Mouse (Mus musculus) CH12.LX (cell line): ENCODE data around the gene Cdk9. TPM values are rescaled to one million over a fixed set of nuclear protein-coding genes. Genes with fewer than 3 reads are reported as not detected.

Source experiments
- DNase-seq: peaks from one replicate; pipeline ENCODE4 v3.0.0-alpha.2; 2013; ENCODE audit errors: extremely low read depth
- H3K27ac ChIP-seq: 2 replicates; pipeline ENCODE4 v1.5.1; 2012; ENCODE audit warnings: low read depth, mild to moderate bottlenecking, control low read depth, moderate library complexity; ENCODE audit not compliant: insufficient read depth
- H3K27me3 ChIP-seq: replicated peaks from 2 replicates; pipeline ENCODE3; 2012; ENCODE audit warnings: inconsistent platforms
- H3K36me3 ChIP-seq, 2 experiments: replicated peaks in 1 of 2; 2 replicates each; pipeline versions ENCODE3 to v1.6.1; 2012; ENCODE audit warnings: inconsistent platforms in 1 of 2, low read length in 1 of 2, mild to moderate bottlenecking in 1 of 2, mixed read lengths in 1 of 2, moderate library complexity in 1 of 2; ENCODE audit not compliant: control insufficient read depth in 1 of 2, insufficient read depth in 1 of 2
- H3K4me1 ChIP-seq, 2 experiments: 2 replicates each; pipeline ENCODE4 v1.6.1; 2012; ENCODE audit warnings: inconsistent platforms in 1 of 2, moderate library complexity in 1 of 2; ENCODE audit not compliant: insufficient read depth in 2 of 2, control insufficient read depth in 1 of 2
- H3K4me2 ChIP-seq: 2 replicates; pipeline ENCODE4 v1.6.1; 2012; ENCODE audit warnings: low read depth, mild to moderate bottlenecking, control low read depth; ENCODE audit not compliant: poor library complexity, insufficient read depth, severe bottlenecking
- H3K4me3 ChIP-seq, 3 experiments: fragments of 150-350 bp in 1 of 3; sonication (generic) in 1 of 3; replicated peaks in 1 of 3; 2 replicates each; pipeline versions ENCODE3 to v1.5.1; 2011 to 2012; ENCODE audit warnings: low read depth in 2 of 3, low read length in 2 of 3, mild to moderate bottlenecking in 2 of 3, moderate library complexity in 2 of 3, control low read depth in 1 of 3, improper control_type of control experiment in 1 of 3, inconsistent platforms in 1 of 3, mixed read lengths in 1 of 3; ENCODE audit not compliant: poor library complexity in 1 of 3
- H3K79me2 ChIP-seq: replicated peaks from 2 replicates; pipeline ENCODE4 v1.6.1; 2012; ENCODE audit warnings: mild to moderate bottlenecking, moderate library complexity; ENCODE audit not compliant: control insufficient read depth, poor library complexity, insufficient read depth, severe bottlenecking; ENCODE audit errors: extremely low read depth
- H3K9ac ChIP-seq: 2 replicates; pipeline ENCODE4 v1.6.1; 2012; ENCODE audit warnings: low read depth, mild to moderate bottlenecking, control low read depth, moderate library complexity; ENCODE audit not compliant: insufficient read depth
- H3K9me3 ChIP-seq: replicated peaks from 2 replicates; pipeline ENCODE3; 2012; ENCODE audit warnings: low read length, inconsistent platforms, mixed read lengths
- CTCF ChIP-seq, 2 experiments: IDR thresholded peaks in 1 of 2; conservative IDR thresholded peaks in 1 of 2; 2 replicates each; pipeline ENCODE4 v1.5.1; 2011 to 2012; ENCODE audit warnings: low read depth in 2 of 2, low read length in 2 of 2, improper control_type of control experiment in 1 of 2, inconsistent platforms in 1 of 2, mild to moderate bottlenecking in 1 of 2, moderate library complexity in 1 of 2
- ELF1 ChIP-seq: IDR thresholded peaks from 2 replicates; pipeline ENCODE4 v1.6.1; 2014; ENCODE audit warnings: low read depth, mild to moderate bottlenecking, inconsistent platforms, low read length, improper control_type of control experiment
- JUND ChIP-seq: conservative IDR thresholded peaks from 2 replicates; pipeline ENCODE4 v1.6.1; 2011; ENCODE audit warnings: low read depth, low read length, improper control_type of control experiment
- MEF2A ChIP-seq: IDR thresholded peaks from 2 replicates; pipeline ENCODE4 v1.6.1; 2014; ENCODE audit warnings: low read depth, mild to moderate bottlenecking, inconsistent platforms, low read length, improper control_type of control experiment, borderline replicate concordance
- NRF1 ChIP-seq: IDR thresholded peaks from 2 replicates; pipeline ENCODE4 v1.6.1; 2014; ENCODE audit warnings: low read depth, mild to moderate bottlenecking, inconsistent platforms, low read length, improper control_type of control experiment, moderate library complexity
- POLR2A ChIP-seq: IDR thresholded peaks from 2 replicates; pipeline ENCODE4 v1.6.1; 2011; ENCODE audit warnings: low read depth, mild to moderate bottlenecking, improper control_type of control experiment, low read length
- POLR2AphosphoS2 ChIP-seq: IDR thresholded peaks from 2 replicates; pipeline ENCODE4 v1.6.1; 2011; ENCODE audit warnings: low read depth, low read length, improper control_type of control experiment
- RCOR1 ChIP-seq: conservative IDR thresholded peaks from 2 replicates; pipeline ENCODE4 v1.6.1; 2012; ENCODE audit warnings: low read depth, mild to moderate bottlenecking, inconsistent platforms, low read length, improper control_type of control experiment
- UBTF ChIP-seq: IDR thresholded peaks from 2 replicates; pipeline ENCODE4 v1.6.1; 2012; ENCODE audit warnings: low read depth, mild to moderate bottlenecking, inconsistent platforms, low read length, improper control_type of control experiment, moderate library complexity
- USF2 ChIP-seq: conservative IDR thresholded peaks from 2 replicates; pipeline ENCODE4 v1.6.1; 2011; ENCODE audit warnings: low read depth, low read length, improper control_type of control experiment
- ZNF384 ChIP-seq: IDR thresholded peaks from 2 replicates; pipeline ENCODE4 v1.6.1; 2012; ENCODE audit warnings: low read depth, low read length, improper control_type of control experiment, inconsistent platforms
- dilution Hi-C: fragments of 300-500 bp; cut with MboI; formaldehyde crosslinking; loops from 2 replicates; pipeline ENCODE4 v1.14.3; 2020; ENCODE audit warnings: low sequenced_read_pairs; ENCODE audit not compliant: extremely low pct_unique_long_range_greater_than_20kb, extremely low pct_ligation_motif_present
- in situ Hi-C: fragments of 300-500 bp; cut with MboI; formaldehyde crosslinking; loops from 3 replicates; pipeline ENCODE4 v1.14.3; 2019; ENCODE audit warnings: low sequenced_read_pairs, low pct_ligation_motif_present, low pct_unique_long_range_greater_than_20kb, mixed read lengths
- polyA plus RNA-seq: library from polyadenylated mRNA; unstranded; fragments of >175 nt; gene quantifications from 2 replicates; pipeline ENCODE4 v1.2.1, GENCODE M21; 2012; ENCODE audit warnings: low read depth; ENCODE audit not compliant: insufficient read length
- total RNA-seq, 2 experiments: library from RNA; depleted of rRNA; stranded (reverse); fragments of 300-350 nt in 1 of 2; fragments of >200 nt in 1 of 2; gene quantifications; 2 replicates each; pipeline ENCODE4 v1.2.3; 2012 to 2014

The Cdk9 gene
- total and polyA plus RNA-seq, 3 experiments, result 41.7 to 136 (median 73.7) TPM

DNA sequence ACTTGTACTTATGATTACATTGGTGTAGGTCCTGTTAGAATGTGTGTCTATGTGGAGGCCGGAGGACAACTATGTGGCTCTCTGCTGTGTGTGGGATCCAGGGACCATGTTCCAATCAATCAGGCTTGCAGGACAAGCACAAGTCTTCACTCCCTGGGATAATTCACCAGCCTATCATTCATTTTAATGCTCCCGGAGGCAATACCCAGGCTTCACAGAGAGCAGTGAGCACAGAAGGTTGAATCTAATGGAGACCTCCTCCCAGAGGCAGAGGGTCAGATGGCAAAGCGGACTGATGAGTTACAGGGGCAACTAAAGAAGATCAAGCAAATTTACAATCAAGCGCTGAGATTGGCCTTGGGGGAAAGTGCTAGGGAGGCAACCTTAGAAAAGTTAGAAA is 16.7 kb upstream of the Cdk9 start (continued):
- no peak for TF ChIP-seq MEF2A
- no peak for TF ChIP-seq UBTF

DNA sequence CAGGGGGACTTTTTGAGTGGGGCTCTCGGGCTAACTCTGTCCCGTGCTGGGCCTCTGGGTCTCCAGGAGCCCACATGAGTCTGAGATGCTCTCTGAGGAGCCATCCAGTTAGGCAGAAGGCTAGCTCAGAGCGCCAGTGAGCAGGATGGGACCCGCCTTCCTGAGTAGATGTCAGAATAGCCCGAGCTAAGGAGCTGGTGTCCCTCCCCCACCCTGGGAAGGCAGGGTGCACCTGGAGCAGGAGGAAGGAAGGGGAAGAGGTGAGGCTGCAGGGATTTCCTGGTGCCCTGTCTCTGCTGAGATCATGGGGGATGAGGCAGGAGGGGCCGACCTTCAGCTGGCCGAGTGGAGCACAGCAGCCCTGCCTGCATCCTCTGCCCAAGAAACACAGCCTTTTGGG is 15.6 kb upstream of the Cdk9 start:
- peaks cover 31 to 86% of the 10 kb centered on the region in 2 experiments for H3K36me3 ChIP-seq

DNA sequence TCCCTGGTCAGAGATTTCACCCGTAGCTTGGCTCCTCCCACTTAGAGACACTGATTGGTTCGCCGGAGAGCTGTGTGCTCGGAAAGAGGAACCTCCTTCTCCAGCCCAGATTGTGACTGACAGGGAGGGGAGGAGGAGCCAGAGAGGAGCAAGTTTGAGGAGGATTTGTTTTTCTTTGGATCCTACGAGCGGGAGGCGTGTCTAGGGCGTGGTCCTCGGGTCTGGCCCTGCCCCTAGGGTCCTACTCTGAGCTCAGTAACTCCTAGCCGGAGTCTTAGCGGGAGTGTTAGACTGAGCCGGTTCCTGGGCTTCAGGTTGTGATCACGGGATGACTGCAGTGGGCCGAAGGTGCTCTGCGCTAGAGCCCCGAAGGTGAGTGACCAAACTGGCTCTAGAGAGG is 14.6 kb upstream of the Cdk9 start:
- Histone ChIP-seq H3K9me3 (peaks cover 4% of the 10 kb centered on the region), H3K4me2 (peak overlapping the region; percentile 27), H3K4me1 (peaks cover 18 to 74% of the 10 kb centered on the region in 2 experiments), H3K9ac (peak overlapping the region; percentile 9; the same call in 1 of the 2 replicates), H3K36me3 (peaks cover 31 to 83% of the 10 kb centered on the region in 2 experiments), H3K79me2 (peaks cover 15% of the 10 kb centered on the region), H3K27ac (no peak overlapping the region), H3K4me3 (peak overlapping the region in 1 of 3 experiments; percentile 10), H3K27me3 (no peaks in the 10 kb centered on the region)
- DNase-seq, result peak; percentile 98
- TF ChIP-seq POLR2A (peak; percentile 33; the same call in 1 of the 2 replicates), POLR2AphosphoS2 (no peak), NRF1 (no peak), ELF1 (0 out of 2 replicates have a peak, but pooled peaks have one; percentile 31)
- in situ Hi-C loops, result no loop called here
- dilution Hi-C loops, result no loop called here

More for the DNA sequence above, 15.6 kb upstream of the Cdk9 start:
- Histone ChIP-seq H3K9me3 (peaks cover 4% of the 10 kb centered on the region), H3K27ac (no peak overlapping the region), H3K27me3 (no peaks in the 10 kb centered on the region), H3K4me2 (no peak overlapping the region), H3K4me3 (no peak overlapping the region), H3K4me1 (peaks cover 8 to 66% of the 10 kb centered on the region in 2 experiments), H3K9ac (no peak overlapping the region), H3K79me2 (peaks cover 6% of the 10 kb centered on the region)
- DNase-seq, result no peak
- no peak for TF ChIP-seq RCOR1
- TF ChIP-seq CTCF (conservative IDR thresholded peaks at IDR 0.05 in 1 of 2, IDR thresholded peaks at IDR 0.05 in 1 of 2; ENCODE audit: low read depth in 2 of 2, low read length in 2 of 2), result no peak
- no peak for TF ChIP-seq JUND
- no peak for TF ChIP-seq ZNF384
- no peak for TF ChIP-seq USF2
- dilution Hi-C loops (no loop called here), in situ Hi-C loops (no loop called here)
